Mouse (Mus musculus) kidney, embryonic 15.5 days (tissue): ENCODE measurements at regions not wholly inside any gene's neighbourhood (a gene's known extent, or its start where the extent isn't known, plus 50 kb on each side); places are given as distances from the start of the nearest gene placed in this dataset.

Experiments used
- ATAC-seq: fragments of 200-750 bp; cut with Nextera tagmentation; replicated peaks from 2 replicates; pipeline ENCODE4 v1.8.0; 2017; ENCODE audit warnings: moderate TSS enrichment; ENCODE audit not compliant: low FRiP score
- H3K27ac ChIP-seq: fragments of 300-500 bp; sonication (generic); 2 replicates; pipeline ENCODE4 v1.5.1; 2015; ENCODE audit warnings: mild to moderate bottlenecking, inconsistent platforms
- H3K27me3 ChIP-seq: fragments of 300-500 bp; sonication (generic); 2 replicates; pipeline ENCODE4 v1.6.1; 2015; ENCODE audit warnings: inconsistent platforms
- H3K36me3 ChIP-seq: fragments of 300-500 bp; sonication (generic); 2 replicates; pipeline ENCODE4 v1.6.1; 2015; ENCODE audit warnings: inconsistent platforms
- H3K4me1 ChIP-seq: fragments of 300-500 bp; sonication (generic); 2 replicates; pipeline ENCODE4 v1.6.1; 2015; ENCODE audit warnings: inconsistent platforms
- H3K4me2 ChIP-seq: fragments of 300-500 bp; sonication (generic); 2 replicates; pipeline ENCODE4 v1.6.1; 2015; ENCODE audit warnings: moderate library complexity, mild to moderate bottlenecking, inconsistent platforms
- H3K4me3 ChIP-seq: fragments of 300-500 bp; sonication (generic); replicated peaks from 2 replicates; pipeline ENCODE4 v1.5.1; 2015; ENCODE audit warnings: mild to moderate bottlenecking, inconsistent platforms
- H3K9ac ChIP-seq: fragments of 300-500 bp; sonication (generic); 2 replicates; pipeline ENCODE4 v1.6.1; 2015; ENCODE audit warnings: mild to moderate bottlenecking, inconsistent platforms
- H3K9me3 ChIP-seq: fragments of 300-500 bp; sonication (generic); replicated peaks from 2 replicates; pipeline ENCODE4 v1.6.1; 2016; ENCODE audit warnings: inconsistent platforms
- WGBS: fragments of 180-500 bp; shearing (Covaris S2); methylation state at CpG from one replicate; pipeline ENCODE4 v1.1.7; 2015; ENCODE audit warnings: mixed read lengths; 5-methylcytosine and 5-hydroxymethylcytosine counted together

DNA sequence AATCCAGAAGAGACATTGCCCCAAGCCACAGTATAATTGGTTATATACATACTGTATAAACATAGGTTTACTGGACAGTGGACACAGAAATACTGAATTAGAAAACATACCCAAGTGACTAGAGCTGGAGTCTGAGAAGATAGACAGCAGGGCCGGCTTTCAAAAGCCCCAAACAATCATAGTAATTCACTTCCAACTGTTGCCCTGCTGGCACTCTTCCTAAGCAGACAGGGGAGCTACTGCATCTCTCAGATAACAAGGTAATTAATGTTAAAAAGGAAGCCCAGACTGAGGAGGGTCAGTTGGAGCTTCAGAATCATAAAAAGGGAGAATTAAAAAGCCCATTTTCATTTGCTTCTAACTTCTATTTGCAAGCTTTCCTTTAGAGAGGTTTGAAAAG lies 764.5 kb downstream of the Vgll3 start:
- no peak overlapping the region for H3K4me3 ChIP-seq
- WGBS, result 50% methylated on average over 1 of the region's 1 CpGs
- H3K4me2 ChIP-seq, result no peak overlapping the region
- ATAC-seq, result no peak
- no peak overlapping the region for H3K9ac ChIP-seq
- H3K27ac ChIP-seq, result no peak overlapping the region
- no peaks in the 10 kb centered on the region for H3K36me3 ChIP-seq
- no peaks in the 10 kb centered on the region for H3K9me3 ChIP-seq
- no peaks in the 10 kb centered on the region for H3K27me3 ChIP-seq
- no peaks in the 10 kb centered on the region for H3K4me1 ChIP-seq

GRCm38 (mm10) chr16:66585698-66586284 lies 770.7 kb downstream of the Vgll3 start:
- no peak overlapping the region for H3K9ac ChIP-seq
- no peaks in the 10 kb centered on the region for H3K27me3 ChIP-seq
- peak overlapping the region; percentile 15; the same call in 1 of the 2 replicates for H3K4me3 ChIP-seq
- peak; percentile 88 for ATAC-seq
- H3K27ac ChIP-seq, result no peak overlapping the region
- no peaks in the 10 kb centered on the region for H3K9me3 ChIP-seq
- no peaks in the 10 kb centered on the region for H3K4me1 ChIP-seq
- H3K36me3 ChIP-seq, result no peaks in the 10 kb centered on the region
- peak overlapping the region; percentile 41 for H3K4me2 ChIP-seq
- 4% methylated on average over 12 of the region's 12 CpGs for WGBS

DNA sequence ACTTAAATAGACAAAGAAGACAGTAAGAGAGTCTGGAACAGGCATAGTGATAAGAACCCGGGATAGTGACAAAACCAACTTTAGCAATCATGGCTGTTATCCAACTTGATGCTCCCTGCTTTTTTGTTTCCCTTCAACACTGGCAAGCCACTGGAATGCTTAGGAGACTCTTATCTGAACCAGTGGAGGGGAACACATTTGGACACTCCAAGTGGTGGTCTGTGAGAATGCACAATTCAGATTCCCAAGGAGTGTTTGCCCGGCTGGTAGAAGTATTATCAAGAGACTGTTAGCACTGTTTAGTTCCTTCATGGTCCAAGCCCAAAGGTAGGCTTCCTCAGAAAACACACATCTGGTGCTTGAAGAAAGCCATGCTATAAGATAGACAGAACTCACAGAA lies 787.2 kb downstream of the Vgll3 start:
- 59% methylated on average over 2 of the region's 2 CpGs for WGBS
- no peak overlapping the region for H3K9ac ChIP-seq
- peak; percentile 82 for ATAC-seq
- H3K4me3 ChIP-seq, result no peak overlapping the region
- no peaks in the 10 kb centered on the region for H3K4me1 ChIP-seq
- H3K27ac ChIP-seq, result no peak overlapping the region
- H3K4me2 ChIP-seq, result no peak overlapping the region
- no peaks in the 10 kb centered on the region for H3K36me3 ChIP-seq
- H3K27me3 ChIP-seq, result no peaks in the 10 kb centered on the region
- H3K9me3 ChIP-seq, result no peaks in the 10 kb centered on the region

- Histone ChIP-seq H3K4me1 (no peaks in the 10 kb centered on the region), H3K27ac (no peak overlapping the region), H3K27me3 (no peaks in the 10 kb centered on the region), H3K36me3 (no peaks in the 10 kb centered on the region), H3K4me3 (no peak overlapping the region), H3K9ac (no peak overlapping the region), H3K4me2 (no peak overlapping the region), H3K9me3 (no peaks in the 10 kb centered on the region)
- no peak for ATAC-seq
- WGBS, result 69% methylated on average over 3 of the region's 3 CpGs
Measured at GRCm38 (mm10) chr16:66602686-66603085, 787.6 kb downstream of the Vgll3 start.

DNA sequence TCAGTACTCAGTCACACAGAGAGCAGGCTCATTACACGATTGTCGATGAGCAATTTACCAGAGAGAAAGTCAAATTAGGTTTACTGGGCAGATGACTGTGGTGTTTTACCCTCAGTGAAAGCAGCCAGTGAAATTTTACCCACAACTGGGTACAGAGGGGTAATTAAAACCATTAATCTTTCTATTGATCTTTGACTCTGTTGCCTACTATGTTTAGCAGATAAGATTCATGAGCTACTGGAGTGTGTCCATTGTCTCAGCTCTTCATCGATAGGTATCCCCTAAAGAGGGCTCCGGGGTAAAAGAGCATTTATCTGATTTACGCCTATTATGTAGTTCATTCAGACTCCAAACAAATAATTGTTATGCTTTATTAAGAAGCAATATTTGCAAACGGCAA lies 788.8 kb downstream of the Vgll3 start:
- Histone ChIP-seq H3K4me1 (no peaks in the 10 kb centered on the region), H3K9ac (no peak overlapping the region)

More for the DNA sequence above, 788.8 kb downstream of the Vgll3 start:
- WGBS, result 40% methylated on average over 6 of the region's 6 CpGs
- Histone ChIP-seq H3K4me3 (no peak overlapping the region), H3K27ac (no peak overlapping the region), H3K27me3 (no peaks in the 10 kb centered on the region), H3K36me3 (no peaks in the 10 kb centered on the region), H3K4me2 (no peak overlapping the region), H3K9me3 (no peaks in the 10 kb centered on the region)
- no peak for ATAC-seq
